Mouse (Mus musculus): Measurements from ENCODE around the gene Cpm. TPM values are rescaled to one million over a fixed set of nuclear protein-coding genes. Genes with fewer than 3 reads are reported as not detected.

The Cpm gene
- total and polyA plus RNA-seq, 3 experiments, result 2.8 to 4.0 (median 3.5) TPM

GRCm38 (mm10) chr10:117688204-117689151, 59.2 kb downstream of the Cpm start:
- no peaks in the 10 kb centered on the region for H3K79me2 ChIP-seq (replicated peaks; ENCODE audit: control insufficient read depth, insufficient read depth, low read length)
- no peak for DNase-seq
- intact Hi-C loops (cut with DNase I), result no loop called here

GRCm38 (mm10) chr10:117689297-117690100, 60.2 kb downstream of the Cpm start:
- Histone ChIP-seq H3K27ac (no peak overlapping the region), H3K4me3 (no peak overlapping the region), H3K79me2 (replicated peaks; ENCODE audit: control insufficient read depth, insufficient read depth, low read length) (no peaks in the 10 kb centered on the region), H3K27me3 (ENCODE audit: control insufficient read depth, insufficient read depth, low read length) (no peaks in the 10 kb centered on the region), H3K4me1 (ENCODE audit: control insufficient read depth, insufficient read depth, low read length) (no peaks in the 10 kb centered on the region), H3K9ac (ENCODE audit: low read depth, low read length) (no peak overlapping the region), H3K36me3 (ENCODE audit: control insufficient read depth, insufficient read depth, low read length) (peaks cover 6% of the 10 kb centered on the region)
- intact Hi-C loops (cut with DNase I), result loop anchor here (10.0 kb wide), 1 partner anchor 325 kb away; no protein-coding TSS in a partner anchor
- no peak for DNase-seq
- no peak for TF ChIP-seq EP300 (IDR thresholded peaks at IDR 0.05; ENCODE audit: insufficient read depth, low read depth, low read length)
- no peak for TF ChIP-seq CTCF (IDR thresholded peaks at IDR 0.05)
- no peak for TF ChIP-seq POLR2A (IDR thresholded peaks at IDR 0.05; ENCODE audit: insufficient read depth, low read depth, low read length)
- WGBS, result 94% methylated on average over 11 of the region's 11 CpGs

More at GRCm38 (mm10) chr10:117688204-117689151, 59.2 kb downstream of the Cpm start:
- 88% methylated on average over 13 of the region's 13 CpGs for whole genome bisulfite sequencing
- peaks cover 3% of the 10 kb centered on the region for H3K36me3 ChIP-seq (ENCODE audit: control insufficient read depth, insufficient read depth, low read length)
- no peak overlapping the region for H3K4me3 ChIP-seq
- no peak overlapping the region for H3K27ac ChIP-seq
- H3K27me3 ChIP-seq (ENCODE audit: control insufficient read depth, insufficient read depth, low read length), result no peaks in the 10 kb centered on the region
- no peak overlapping the region for H3K9ac ChIP-seq (ENCODE audit: low read depth, low read length)
- no peaks in the 10 kb centered on the region for H3K4me1 ChIP-seq (ENCODE audit: control insufficient read depth, insufficient read depth, low read length)
- TF ChIP-seq POLR2A (IDR thresholded peaks at IDR 0.05; ENCODE audit: insufficient read depth, low read depth, low read length) (no peak), CTCF (IDR thresholded peaks at IDR 0.05) (peak; percentile 57), EP300 (IDR thresholded peaks at IDR 0.05; ENCODE audit: insufficient read depth, low read depth, low read length) (no peak)

- Histone ChIP-seq H3K36me3 (ENCODE audit: control insufficient read depth, insufficient read depth, low read length) (peaks cover 8% of the 10 kb centered on the region), H3K27me3 (ENCODE audit: control insufficient read depth, insufficient read depth, low read length) (no peaks in the 10 kb centered on the region), H3K4me3 (no peak overlapping the region), H3K27ac (no peak overlapping the region), H3K79me2 (replicated peaks; ENCODE audit: control insufficient read depth, insufficient read depth, low read length) (no peaks in the 10 kb centered on the region), H3K9ac (ENCODE audit: low read depth, low read length) (no peak overlapping the region), H3K4me1 (ENCODE audit: control insufficient read depth, insufficient read depth, low read length) (no peaks in the 10 kb centered on the region)
- WGBS, result 57% methylated on average over 2 of the region's 2 CpGs
- DNase-seq, result no peak
- TF ChIP-seq POLR2A (IDR thresholded peaks at IDR 0.05; ENCODE audit: insufficient read depth, low read depth, low read length) (no peak), CTCF (IDR thresholded peaks at IDR 0.05) (no peak), EP300 (IDR thresholded peaks at IDR 0.05; ENCODE audit: insufficient read depth, low read depth, low read length) (no peak)
- intact Hi-C loops (cut with DNase I), result loop anchor here (10.0 kb wide), 1 partner anchor 325 kb away; no protein-coding TSS in a partner anchor
Measured at GRCm38 (mm10) chr10:117690101-117690352, 60.7 kb downstream of the Cpm start.

- no peak for DNase-seq
- whole genome bisulfite sequencing, result 94% methylated on average over 3 of the region's 3 CpGs
- Histone ChIP-seq H3K27me3 (ENCODE audit: control insufficient read depth, insufficient read depth, low read length) (no peaks in the 10 kb centered on the region), H3K9ac (ENCODE audit: low read depth, low read length) (no peak overlapping the region), H3K27ac (no peak overlapping the region), H3K4me3 (no peak overlapping the region), H3K36me3 (ENCODE audit: control insufficient read depth, insufficient read depth, low read length) (peaks cover 8% of the 10 kb centered on the region), H3K4me1 (ENCODE audit: control insufficient read depth, insufficient read depth, low read length) (no peaks in the 10 kb centered on the region), H3K79me2 (replicated peaks; ENCODE audit: control insufficient read depth, insufficient read depth, low read length) (no peaks in the 10 kb centered on the region)
- TF ChIP-seq CTCF (IDR thresholded peaks at IDR 0.05) (no peak), EP300 (IDR thresholded peaks at IDR 0.05; ENCODE audit: insufficient read depth, low read depth, low read length) (no peak), POLR2A (IDR thresholded peaks at IDR 0.05; ENCODE audit: insufficient read depth, low read depth, low read length) (no peak)
- intact Hi-C loops (cut with DNase I), result loop anchor here (10.0 kb wide), 1 partner anchor 326 kb away; no protein-coding TSS in a partner anchor
Measured at GRCm38 (mm10) chr10:117690770-117691296, 61.5 kb downstream of the Cpm start.

- H3K27me3 ChIP-seq (ENCODE audit: control insufficient read depth, insufficient read depth, low read length), result no peaks in the 10 kb centered on the region
- no peaks in the 10 kb centered on the region for H3K79me2 ChIP-seq (replicated peaks; ENCODE audit: control insufficient read depth, insufficient read depth, low read length)
- 93% methylated on average over 10 of the region's 10 CpGs for WGBS
- DNase-seq, result no peak
- H3K4me1 ChIP-seq (ENCODE audit: control insufficient read depth, insufficient read depth, low read length), result no peaks in the 10 kb centered on the region
- H3K27ac ChIP-seq, result no peak overlapping the region
- H3K4me3 ChIP-seq, result no peak overlapping the region
- TF ChIP-seq CTCF (IDR thresholded peaks at IDR 0.05), result no peak
- no peak for TF ChIP-seq EP300 (IDR thresholded peaks at IDR 0.05; ENCODE audit: insufficient read depth, low read depth, low read length)
- no peak for TF ChIP-seq POLR2A (IDR thresholded peaks at IDR 0.05; ENCODE audit: insufficient read depth, low read depth, low read length)
- intact Hi-C loops (cut with DNase I), result loop anchor here (10.0 kb wide), 1 partner anchor 327 kb away; no protein-coding TSS in a partner anchor
- no peak overlapping the region for H3K9ac ChIP-seq (ENCODE audit: low read depth, low read length)
- peaks cover 8% of the 10 kb centered on the region for H3K36me3 ChIP-seq (ENCODE audit: control insufficient read depth, insufficient read depth, low read length)
Measured at GRCm38 (mm10) chr10:117691389-117691968, 62.2 kb downstream of the Cpm start.

Measured in heart, adult 2 months (tissue).